Mouse (Mus musculus) liver, adult (tissue): ENCODE measurements around the gene Itpr1.

ENCODE experiments used
- GATA4 ChIP-seq: IDR thresholded peaks from 2 replicates; pipeline ENCODE4 v1.6.1; 2014; ENCODE audit warnings: mild to moderate bottlenecking, low read length; ENCODE audit not compliant: insufficient replicate concordance

Itpr1 gene

GRCm38 (mm10) chr6:108456231-108457062, 243.6 kb downstream of the Itpr1 start:
- no peak for TF ChIP-seq GATA4

- peak; percentile 20; the same call in 1 of the 2 replicates for TF ChIP-seq GATA4
These were observed 244.1 kb downstream of the Itpr1 start for GRCm38 (mm10) chr6:108457063-108457405.

DNA sequence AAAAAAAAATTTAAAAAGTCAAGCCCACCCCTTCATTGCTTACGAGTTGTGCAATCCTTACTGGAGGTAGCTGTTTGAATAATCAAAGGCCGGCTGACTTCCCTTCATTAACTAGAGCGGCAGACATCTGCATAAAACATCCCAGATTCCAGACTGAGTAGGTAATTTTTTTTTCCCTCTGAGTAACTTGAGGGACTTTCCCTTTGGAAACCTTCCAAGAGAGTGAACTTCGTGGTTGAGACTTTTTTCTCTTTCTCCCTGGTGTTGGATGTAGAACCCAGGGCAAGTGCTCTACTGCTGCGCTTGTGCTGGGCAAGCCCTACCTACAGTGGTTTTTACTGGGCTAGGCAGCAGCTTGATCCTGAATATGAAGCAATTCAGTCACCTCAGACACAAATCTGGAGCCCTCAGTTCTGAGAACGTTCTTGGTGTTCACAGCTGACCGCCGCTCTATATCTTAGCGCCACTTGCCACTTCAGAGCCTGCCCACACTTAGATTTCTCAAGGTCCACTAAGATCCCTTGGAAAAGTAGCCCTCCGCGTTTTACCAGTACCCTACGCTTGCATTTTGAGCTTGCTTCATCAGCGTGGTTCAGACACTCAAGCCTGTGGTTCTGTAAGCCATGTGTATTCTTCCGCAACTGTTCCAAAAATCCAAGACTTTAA, 244.8 kb downstream of the Itpr1 start:
- TF ChIP-seq GATA4 = no peak

GRCm38 (mm10) chr6:108458182-108458571, 245.3 kb downstream of the Itpr1 start:
- TF ChIP-seq GATA4 = no peak

- TF ChIP-seq GATA4 = no peak
These were observed 245.9 kb downstream of the Itpr1 start for GRCm38 (mm10) chr6:108458826-108459225.

GRCm38 (mm10) chr6:108464308-108464979, 251.5 kb downstream of the Itpr1 start:
- peak; percentile 21; the same call in 1 of the 2 replicates for TF ChIP-seq GATA4

DNA sequence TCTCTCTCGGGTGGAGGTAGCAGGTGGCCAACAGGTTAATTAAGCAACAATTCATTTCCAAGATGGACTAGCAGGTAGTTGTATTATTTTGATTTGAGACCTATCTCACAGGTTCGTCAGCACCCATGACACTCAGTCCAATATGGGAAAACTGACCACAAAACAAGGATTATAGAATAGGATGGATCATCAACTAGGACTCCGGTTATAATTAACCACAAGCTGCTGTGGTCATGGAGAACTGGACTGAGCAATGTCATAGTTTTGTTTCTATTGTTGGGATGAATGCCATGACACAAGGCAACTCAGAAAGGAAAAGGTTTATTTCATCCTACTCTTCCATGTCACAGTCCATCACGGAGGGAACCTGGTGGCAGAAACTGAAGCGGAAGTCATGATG, 252.3 kb downstream of the Itpr1 start:
- TF ChIP-seq GATA4 = no peak

- TF ChIP-seq GATA4 = peak; percentile 100
These were observed 253.2 kb downstream of the Itpr1 start for GRCm38 (mm10) chr6:108466061-108466531.

- TF ChIP-seq GATA4 = no peak
These were observed 254.7 kb downstream of the Itpr1 start for GRCm38 (mm10) chr6:108467597-108467996.

DNA sequence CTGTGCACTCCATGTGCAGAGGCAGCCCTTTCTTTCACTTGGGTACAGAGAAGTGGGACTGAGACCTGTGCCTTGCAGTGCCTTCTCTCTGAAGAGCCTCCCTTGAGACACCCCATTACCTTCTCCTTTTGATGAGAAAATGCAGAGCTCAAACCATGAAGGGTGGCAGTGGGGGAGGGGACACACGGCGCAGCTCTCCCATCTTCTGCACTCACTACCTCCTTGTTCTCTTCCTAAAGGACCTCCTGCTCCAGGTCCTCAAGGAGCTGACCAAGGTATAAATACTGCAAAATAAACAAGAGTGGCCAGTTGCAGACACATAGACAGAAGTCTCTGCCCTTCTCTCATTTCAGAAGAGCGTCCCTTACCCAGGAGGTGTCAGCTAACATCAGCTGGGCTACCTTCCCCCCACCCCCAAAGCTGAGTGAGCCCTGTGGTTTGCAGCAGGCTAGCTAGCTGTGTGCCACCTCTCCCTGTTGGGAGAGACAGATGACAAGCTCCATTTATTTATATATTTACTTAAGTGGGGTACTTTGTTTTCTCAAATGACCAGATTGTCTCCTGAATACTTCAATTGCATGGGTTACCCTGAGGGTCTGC, 255.4 kb downstream of the Itpr1 start:
- TF ChIP-seq GATA4 = no peak

DNA sequence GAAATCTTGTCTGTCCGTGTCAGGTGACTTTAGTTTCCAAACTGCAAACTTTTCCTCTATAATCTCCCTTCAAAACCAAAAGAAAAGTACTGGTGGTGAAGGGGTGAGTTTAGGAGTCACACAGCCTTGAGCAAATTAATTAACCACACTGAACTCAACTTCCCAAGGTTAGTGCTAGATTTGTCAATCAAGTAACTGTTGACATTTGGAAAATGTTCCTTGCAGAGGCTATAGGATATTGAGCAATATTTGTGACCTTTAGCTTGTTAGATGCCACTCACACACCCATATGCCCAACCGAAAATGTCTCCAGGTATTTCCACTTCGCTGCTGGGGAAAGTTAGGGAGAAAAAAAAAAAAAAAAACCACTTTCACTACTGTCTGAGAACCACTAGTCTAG, 259.0 kb downstream of the Itpr1 start:
- no peak for TF ChIP-seq GATA4

DNA sequence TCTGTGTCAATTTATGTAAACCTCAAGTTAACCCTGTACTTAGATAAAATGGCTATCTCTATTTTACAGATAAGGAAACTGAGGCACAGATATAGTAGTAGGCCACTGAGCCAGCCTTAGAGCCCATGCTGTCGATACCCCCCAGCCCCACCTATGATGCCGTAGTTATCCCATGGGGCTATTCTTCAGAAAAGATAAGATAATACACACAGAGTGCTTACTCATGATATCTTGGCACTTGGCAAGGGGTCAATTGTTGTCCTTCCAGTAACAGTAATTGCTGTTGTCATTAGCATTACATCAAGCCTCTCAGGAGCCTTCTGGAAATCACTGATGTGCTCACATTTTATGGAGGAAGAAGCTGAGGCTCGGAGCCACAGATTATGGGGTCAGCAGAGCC, 259.9 kb downstream of the Itpr1 start:
- TF ChIP-seq GATA4 = no peak

DNA sequence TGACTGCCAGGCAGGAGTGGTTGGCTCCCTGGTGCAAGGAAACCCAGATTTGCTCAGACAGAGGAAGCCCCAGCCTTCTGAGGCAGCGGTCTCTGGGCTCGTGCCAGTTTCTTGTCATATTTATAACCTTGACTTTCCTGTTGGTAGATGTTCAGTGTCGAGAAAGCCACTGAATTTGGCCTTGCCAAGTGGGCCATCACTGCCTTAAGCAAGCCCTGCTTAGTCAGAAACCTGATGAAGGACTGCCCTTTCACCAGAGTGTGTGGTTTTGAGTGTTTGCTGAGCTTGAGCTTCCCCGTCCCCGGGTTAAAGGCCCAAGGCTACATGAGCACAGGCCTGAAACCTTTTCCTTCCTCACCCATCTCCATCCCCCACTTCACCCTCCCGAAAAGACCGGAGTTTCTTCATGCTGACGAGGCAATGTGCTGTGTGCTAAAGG, 263.9 kb downstream of the Itpr1 start:
- no peak for TF ChIP-seq GATA4

DNA sequence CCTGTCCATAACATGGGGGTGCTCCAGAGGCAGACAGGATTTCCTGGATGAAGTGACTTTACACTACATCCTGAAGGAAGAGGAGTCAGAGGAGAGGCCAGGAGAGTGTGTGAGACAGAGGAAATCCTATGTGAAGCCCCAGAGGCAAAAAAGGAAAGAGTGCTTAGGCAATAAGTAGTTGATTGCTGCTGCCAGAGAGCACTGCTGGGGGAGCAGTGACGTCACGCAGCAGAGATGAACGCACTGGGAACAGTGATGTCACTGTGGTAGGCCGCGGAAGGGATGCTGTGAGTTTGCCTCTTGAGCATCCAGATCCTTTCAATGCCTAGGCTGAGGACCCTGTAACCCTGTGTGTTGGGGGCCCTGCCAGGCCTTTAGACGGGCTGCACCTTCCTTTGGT, 264.7 kb downstream of the Itpr1 start:
- no peak for TF ChIP-seq GATA4

DNA sequence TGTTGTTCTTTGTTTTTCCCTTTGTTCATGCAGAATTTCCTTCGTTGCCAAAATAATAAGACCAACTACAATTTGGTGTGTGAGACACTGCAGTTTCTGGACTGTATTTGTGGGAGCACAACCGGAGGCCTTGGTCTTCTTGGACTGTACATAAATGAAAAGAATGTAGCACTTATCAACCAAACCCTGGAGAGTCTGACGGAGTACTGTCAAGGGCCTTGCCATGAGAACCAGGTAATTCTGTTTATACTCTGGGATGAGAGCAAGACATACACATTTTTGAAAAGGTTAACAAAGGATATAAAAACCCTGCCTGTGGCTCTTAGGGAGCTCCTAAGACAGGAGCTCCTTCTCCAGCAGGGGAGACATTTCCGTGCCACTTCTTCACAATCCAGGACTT, 268.3 kb downstream of the Itpr1 start:
- TF ChIP-seq GATA4 = no peak
